Mouse (Mus musculus): ENCODE results near the gene Tmem176b. TPM values are rescaled to one million over a fixed set of nuclear protein-coding genes. Genes with fewer than 3 reads are reported as not detected.
A peak's percentile ranks its signal among the peaks of the same experiment; 100 is the strongest.
"Not testable (repeated sequence)": the region's sequence is repeated elsewhere in the genome, so short reads cannot be mapped to it uniquely, and the experiment has no call there.

The Tmem176b gene
- total RNA-seq (2021), result 10 to 100 TPM; 25.8 to 32.2 TPM

- intact Hi-C loops (cut with DNase I), result no loop called here
Observed at GRCm38 (mm10) chr6:48840973-48841625, at the start of gene Tmem176b. Gene Tmem176b, minus strand, starts transcription at chr6:48841496.

GRCm38 (mm10) chr6:48876510-48877135, 35.3 kb upstream of the Tmem176b start:
- DNase-seq, result peak; percentile 9

More at GRCm38 (mm10) chr6:48840973-48841625, at the start of gene Tmem176b:
- peak; percentile 99 for DNase-seq

GRCm38 (mm10) chr6:48875515-48875914, 34.2 kb upstream of the Tmem176b start:
- no peak for DNase-seq
- intact Hi-C loops (cut with DNase I), result no loop called here

More at GRCm38 (mm10) chr6:48876510-48877135, 35.3 kb upstream of the Tmem176b start:
- intact Hi-C loops (cut with DNase I), result no loop called here

GRCm38 (mm10) chr6:48874576-48874975, 33.3 kb upstream of the Tmem176b start:
- intact Hi-C loops (cut with DNase I), result no loop called here
- no peak for DNase-seq

- intact Hi-C loops (cut with DNase I), result no loop called here
- DNase-seq, result no peak
Observed at GRCm38 (mm10) chr6:48872596-48872995, 31.3 kb upstream of the Tmem176b start, which contains the start of gene Aoc1. Gene Aoc1, plus strand, starts transcription at chr6:48872896.

GRCm38 (mm10) chr6:48869774-48870173, 28.5 kb upstream of the Tmem176b start:
- DNase-seq, result no peak
- intact Hi-C loops (cut with DNase I), result loop anchor here (10.0 kb wide), 1 partner anchor 85 kb away; no protein-coding TSS in a partner anchor

GRCm38 (mm10) chr6:48867158-48867557, 25.9 kb upstream of the Tmem176b start:
- no peak for DNase-seq
- intact Hi-C loops (cut with DNase I), result loop anchor here (10.0 kb wide), 1 partner anchor 88 kb away; no protein-coding TSS in a partner anchor

- not testable (repeated sequence) for DNase-seq
- intact Hi-C loops (cut with DNase I), result loop anchor here (10.0 kb wide), 1 partner anchor 88 kb away; no protein-coding TSS in a partner anchor
Observed at GRCm38 (mm10) chr6:48866355-48866950, 25.2 kb upstream of the Tmem176b start.

- DNase-seq, result no peak
- intact Hi-C loops (cut with DNase I), result loop anchor here (10.0 kb wide), 1 partner anchor 90 kb away; no protein-coding TSS in a partner anchor
Observed at GRCm38 (mm10) chr6:48865152-48865745, 24.0 kb upstream of the Tmem176b start.

- no peak for DNase-seq
- intact Hi-C loops (cut with DNase I), result loop anchor here (10.0 kb wide), 1 partner anchor 90 kb away; no protein-coding TSS in a partner anchor
Observed at GRCm38 (mm10) chr6:48864723-48865122, 23.4 kb upstream of the Tmem176b start.

GRCm38 (mm10) chr6:48864181-48864580, 22.9 kb upstream of the Tmem176b start:
- DNase-seq, result no peak
- intact Hi-C loops (cut with DNase I), result loop anchor here (10.0 kb wide), 1 partner anchor 91 kb away; no protein-coding TSS in a partner anchor

GRCm38 (mm10) chr6:48863488-48863887, 22.2 kb upstream of the Tmem176b start:
- no peak for DNase-seq
- intact Hi-C loops (cut with DNase I), result loop anchor here (10.0 kb wide), 1 partner anchor 91 kb away; no protein-coding TSS in a partner anchor

- no peak for DNase-seq
- intact Hi-C loops (cut with DNase I), result loop anchor here (10.0 kb wide), 1 partner anchor 92 kb away; no protein-coding TSS in a partner anchor
Observed at GRCm38 (mm10) chr6:48862816-48863215, 21.5 kb upstream of the Tmem176b start.

- DNase-seq, result no peak
- intact Hi-C loops (cut with DNase I), result loop anchor here (10.0 kb wide), 1 partner anchor 93 kb away; no protein-coding TSS in a partner anchor
Observed at GRCm38 (mm10) chr6:48861616-48862280, 20.5 kb upstream of the Tmem176b start.

GRCm38 (mm10) chr6:48860851-48861250, 19.6 kb upstream of the Tmem176b start:
- no peak for DNase-seq
- intact Hi-C loops (cut with DNase I), result loop anchor here (10.0 kb wide), 1 partner anchor 94 kb away; no protein-coding TSS in a partner anchor

- intact Hi-C loops (cut with DNase I), result loop anchor here (10.0 kb wide), 1 partner anchor 95 kb away; no protein-coding TSS in a partner anchor
- peak; percentile 81 for DNase-seq
Observed at GRCm38 (mm10) chr6:48860130-48860815, 19.0 kb upstream of the Tmem176b start.

GRCm38 (mm10) chr6:48857613-48858302, 16.5 kb upstream of the Tmem176b start:
- intact Hi-C loops (cut with DNase I), result no loop called here
- no peak for DNase-seq

GRCm38 (mm10) chr6:48854155-48854554, 12.9 kb upstream of the Tmem176b start:
- no peak for DNase-seq
- intact Hi-C loops (cut with DNase I), result no loop called here

Measured in left cerebral cortex, postnatal 4 days (tissue).